Mouse (Mus musculus) spleen, adult 2 months (tissue): ENCODE measurements at regions not wholly inside any gene's neighbourhood (a gene's known extent, or its start where the extent isn't known, plus 50 kb on each side); places are given as distances from the start of the nearest gene placed in this dataset.

Source experiments
- CTCF ChIP-seq: fragments of 200-500 bp; IDR thresholded peaks from 2 replicates; pipeline ENCODE4 v1.5.1; 2011; ENCODE audit warnings: mild to moderate bottlenecking, inconsistent platforms; ENCODE audit not compliant: insufficient read depth, insufficient read length, insufficient replicate concordance; ENCODE audit errors: extremely low read depth
- POLR2A ChIP-seq: fragments of 200-500 bp; IDR thresholded peaks from 2 replicates; pipeline ENCODE4 v1.6.1; 2011; ENCODE audit warnings: low read depth, low read length, inconsistent platforms

GRCm38 (mm10) chr2:114776176-114776575 lies 121.4 kb upstream of the Dph6 start:
- TF ChIP-seq CTCF (no peak), POLR2A (no peak)
